Mouse (Mus musculus) forebrain, postnatal 0 days (tissue): ENCODE measurements around the gene Prpf4. TPM values are rescaled to one million over a fixed set of nuclear protein-coding genes. Genes with fewer than 3 reads are reported as not detected.

Source experiments
- ATAC-seq: fragments of 200-750 bp; cut with Nextera tagmentation; 2 replicates; pipeline ENCODE4 v1.8.0; 2017; ENCODE audit warnings: mild to moderate bottlenecking, moderate library complexity
- DNase-seq: peaks from one replicate; pipeline ENCODE4 v3.0.0-alpha.2; 2015
- H3K27ac ChIP-seq: fragments of 300-500 bp; sonication (generic); 2 replicates; pipeline ENCODE4 v1.5.1; 2014; ENCODE audit warnings: low read depth, mild to moderate bottlenecking, antibody characterized with exemption, low read length, moderate library complexity, mixed read lengths
- H3K27me3 ChIP-seq: fragments of 300-500 bp; sonication (generic); 2 replicates; pipeline ENCODE4 v1.6.1; 2014; ENCODE audit warnings: mild to moderate bottlenecking, low read length, mixed read lengths; ENCODE audit not compliant: insufficient read depth
- H3K36me3 ChIP-seq: fragments of 300-500 bp; sonication (generic); 2 replicates; pipeline ENCODE4 v1.6.1; 2014; ENCODE audit warnings: mild to moderate bottlenecking, moderate library complexity; ENCODE audit not compliant: insufficient read depth
- H3K4me1 ChIP-seq: fragments of 300-500 bp; sonication (generic); 2 replicates; pipeline ENCODE4 v1.6.1; 2014; ENCODE audit warnings: antibody characterized with exemption; ENCODE audit not compliant: insufficient read depth
- H3K4me2 ChIP-seq: fragments of 300-500 bp; sonication (generic); 2 replicates; pipeline ENCODE4 v1.6.1; 2014; ENCODE audit warnings: low read depth, mild to moderate bottlenecking, moderate library complexity
- H3K4me3 ChIP-seq: fragments of 300-500 bp; sonication (generic); 2 replicates; pipeline ENCODE4 v1.5.1; 2014; ENCODE audit warnings: low read depth, low read length, mixed read lengths
- H3K9ac ChIP-seq: fragments of 300-500 bp; sonication (generic); 2 replicates; pipeline ENCODE4 v1.6.1; 2014; ENCODE audit warnings: mild to moderate bottlenecking
- H3K9me3 ChIP-seq: fragments of 300-500 bp; sonication (generic); 2 replicates; pipeline ENCODE4 v1.6.1; 2016; ENCODE audit warnings: low read length
- CTCF ChIP-seq: sonication (generic); IDR thresholded peaks from 2 replicates; pipeline ENCODE4 v1.5.1; 2016; ENCODE audit warnings: antibody characterized with exemption, control low read depth, low read depth
- WGBS: fragments of 180-500 bp; shearing (Covaris S2); extraction: QIAGEN DNeasy Blood & Tissue Kit; methylation state at CpG from one replicate; pipeline ENCODE4 v1.1.7; 2014; 5-methylcytosine and 5-hydroxymethylcytosine counted together
- polyA plus RNA-seq: library from polyadenylated mRNA; unstranded; fragments of >200 nt; fragmentation: Nextera tagmentation; extraction: Ambion mirVana; gene quantifications from 2 replicates; pipeline ENCODE4 v1.2.1, GENCODE M21; 2015
- total RNA-seq: library from RNA; depleted of rRNA; stranded (reverse); fragments of >200 nt; gene quantifications from 2 replicates; pipeline ENCODE4 v1.2.3, GENCODE M21; 2014

The Prpf4 gene
- total and polyA plus RNA-seq, 2 experiments from 2014 or later, result 13.3 to 20.2 TPM

DNA sequence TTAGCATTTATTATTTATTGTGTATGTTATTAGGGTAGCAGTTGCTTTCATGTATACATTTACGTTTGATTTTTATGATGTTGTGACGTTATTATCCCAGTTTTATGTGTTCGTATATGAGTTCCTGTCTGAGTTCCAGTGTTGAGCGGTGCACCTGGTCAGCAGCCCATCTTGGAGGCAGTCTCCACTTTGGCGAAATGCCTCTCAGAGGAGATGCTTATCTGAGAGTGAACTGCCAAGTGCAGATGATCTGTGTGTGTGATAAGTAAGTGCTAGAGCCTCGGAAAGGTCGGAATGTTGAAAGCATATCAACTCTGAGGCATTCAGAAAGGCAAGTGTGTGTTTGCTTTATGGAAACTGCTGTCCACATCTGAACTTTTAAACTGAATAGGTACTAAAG lies 34.9 kb upstream of the Prpf4 start:
- Histone ChIP-seq H3K9me3 (no peaks in the 10 kb centered on the region), H3K9ac (no peak overlapping the region), H3K4me3 (no peak overlapping the region), H3K4me2 (no peak overlapping the region), H3K27me3 (no peaks in the 10 kb centered on the region), H3K4me1 (no peaks in the 10 kb centered on the region), H3K36me3 (no peaks in the 10 kb centered on the region), H3K27ac (no peak overlapping the region)
- ATAC-seq (no peak), DNase-seq (no peak)
- 90% methylated on average over 7 of the region's 7 CpGs for WGBS
- no peak for TF ChIP-seq CTCF

- no peaks in the 10 kb centered on the region for H3K9me3 ChIP-seq
- 82% methylated on average over 4 of the region's 4 CpGs for whole genome bisulfite sequencing
- ATAC-seq (no peak), DNase-seq (no peak)
- TF ChIP-seq CTCF, result no peak
- no peak overlapping the region for H3K4me2 ChIP-seq
- H3K4me3 ChIP-seq, result no peak overlapping the region
- H3K27ac ChIP-seq, result no peak overlapping the region
- no peak overlapping the region for H3K9ac ChIP-seq
- H3K27me3 ChIP-seq, result no peaks in the 10 kb centered on the region
- H3K36me3 ChIP-seq, result no peaks in the 10 kb centered on the region
- no peaks in the 10 kb centered on the region for H3K4me1 ChIP-seq
Measured at GRCm38 (mm10) chr4:62374342-62374741, 34.3 kb upstream of the Prpf4 start.

GRCm38 (mm10) chr4:62376123-62376522 lies 32.5 kb upstream of the Prpf4 start:
- Histone ChIP-seq H3K4me3 (no peak overlapping the region), H3K4me1 (no peaks in the 10 kb centered on the region), H3K9me3 (no peaks in the 10 kb centered on the region), H3K27ac (no peak overlapping the region), H3K27me3 (no peaks in the 10 kb centered on the region), H3K4me2 (no peak overlapping the region), H3K36me3 (no peaks in the 10 kb centered on the region), H3K9ac (no peak overlapping the region)
- ATAC-seq (no peak), DNase-seq (no peak)
- no peak for TF ChIP-seq CTCF
- 87% methylated on average over 2 of the region's 2 CpGs for WGBS

- DNase-seq, result no peak
- ATAC-seq, result no peak
- TF ChIP-seq CTCF, result no peak
- no peaks in the 10 kb centered on the region for H3K4me1 ChIP-seq
- no peak overlapping the region for H3K4me3 ChIP-seq
- 89% methylated on average over 9 of the region's 9 CpGs for WGBS
- H3K27ac ChIP-seq, result no peak overlapping the region
- H3K27me3 ChIP-seq, result no peaks in the 10 kb centered on the region
- no peak overlapping the region for H3K9ac ChIP-seq
- H3K9me3 ChIP-seq, result no peaks in the 10 kb centered on the region
- H3K4me2 ChIP-seq, result no peak overlapping the region
- no peaks in the 10 kb centered on the region for H3K36me3 ChIP-seq
Measured at GRCm38 (mm10) chr4:62379724-62380381, 28.7 kb upstream of the Prpf4 start.

- no peak overlapping the region for H3K4me3 ChIP-seq
- TF ChIP-seq CTCF, result no peak
- H3K4me1 ChIP-seq, result no peaks in the 10 kb centered on the region
- DNase-seq, result no peak
- no peaks in the 10 kb centered on the region for H3K9me3 ChIP-seq
- no peak overlapping the region for H3K9ac ChIP-seq
- H3K4me2 ChIP-seq, result no peak overlapping the region
- H3K27me3 ChIP-seq, result no peaks in the 10 kb centered on the region
- H3K36me3 ChIP-seq, result peaks cover 5% of the 10 kb centered on the region
- ATAC-seq, result no peak
- 95% methylated on average over 6 of the region's 6 CpGs for WGBS
- no peak overlapping the region for H3K27ac ChIP-seq
Measured at GRCm38 (mm10) chr4:62383207-62383606, 25.4 kb upstream of the Prpf4 start.

DNA sequence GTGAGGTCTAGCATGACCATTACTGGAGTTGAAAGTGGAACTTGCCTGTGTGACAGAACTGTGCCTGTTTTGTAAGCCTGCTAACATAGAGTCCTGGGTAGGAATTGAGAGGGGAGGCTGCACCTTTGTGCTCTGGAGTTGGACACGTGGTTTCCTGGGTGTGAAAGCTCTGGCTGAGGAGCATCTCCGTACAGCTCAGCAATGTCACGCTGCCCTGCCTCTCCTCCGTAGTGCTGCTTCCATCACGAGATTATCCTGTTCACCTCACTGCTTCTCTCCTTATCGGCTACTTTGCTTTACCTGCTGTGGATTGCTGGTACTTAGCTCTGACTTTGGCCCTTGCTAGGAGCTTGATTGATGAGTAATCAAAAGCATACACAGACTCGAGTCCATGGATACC lies 24.8 kb upstream of the Prpf4 start:
- H3K4me1 ChIP-seq, result no peaks in the 10 kb centered on the region
- H3K4me2 ChIP-seq, result no peak overlapping the region
- no peak overlapping the region for H3K27ac ChIP-seq
- no peaks in the 10 kb centered on the region for H3K9me3 ChIP-seq
- ATAC-seq, result no peak
- no peak for DNase-seq
- H3K9ac ChIP-seq, result no peak overlapping the region
- no peak overlapping the region for H3K4me3 ChIP-seq
- H3K36me3 ChIP-seq, result peaks cover 10% of the 10 kb centered on the region
- 88% methylated on average over 7 of the region's 7 CpGs for WGBS
- TF ChIP-seq CTCF, result no peak
- no peaks in the 10 kb centered on the region for H3K27me3 ChIP-seq

DNA sequence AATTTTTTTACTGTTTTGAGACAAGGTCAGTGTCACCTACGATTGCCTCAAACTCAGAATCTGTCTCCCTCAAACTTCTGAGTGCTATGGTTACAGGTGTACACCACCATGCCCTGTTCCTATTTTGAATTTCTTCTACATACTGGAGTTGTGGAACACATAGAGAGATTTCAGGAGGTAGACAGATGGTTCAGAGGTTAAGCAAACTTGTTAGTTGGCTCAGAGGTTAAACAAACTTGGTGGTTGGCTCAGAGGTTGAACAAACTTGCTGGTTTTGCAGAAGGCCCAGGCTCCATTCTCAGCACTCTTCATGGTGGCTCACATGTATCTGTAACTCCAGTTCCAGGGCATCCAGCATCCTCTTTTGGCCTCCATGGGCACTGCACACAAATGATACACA lies 24.4 kb upstream of the Prpf4 start:
- no peak overlapping the region for H3K4me2 ChIP-seq
- 93% methylated on average over 1 of the region's 1 CpGs for WGBS
- H3K27ac ChIP-seq, result no peak overlapping the region
- no peaks in the 10 kb centered on the region for H3K9me3 ChIP-seq
- DNase-seq (no peak), ATAC-seq (no peak)
- H3K36me3 ChIP-seq, result peaks cover 14% of the 10 kb centered on the region
- H3K9ac ChIP-seq, result no peak overlapping the region
- H3K4me1 ChIP-seq, result no peaks in the 10 kb centered on the region
- no peaks in the 10 kb centered on the region for H3K27me3 ChIP-seq
- TF ChIP-seq CTCF, result no peak
- H3K4me3 ChIP-seq, result no peak overlapping the region

DNA sequence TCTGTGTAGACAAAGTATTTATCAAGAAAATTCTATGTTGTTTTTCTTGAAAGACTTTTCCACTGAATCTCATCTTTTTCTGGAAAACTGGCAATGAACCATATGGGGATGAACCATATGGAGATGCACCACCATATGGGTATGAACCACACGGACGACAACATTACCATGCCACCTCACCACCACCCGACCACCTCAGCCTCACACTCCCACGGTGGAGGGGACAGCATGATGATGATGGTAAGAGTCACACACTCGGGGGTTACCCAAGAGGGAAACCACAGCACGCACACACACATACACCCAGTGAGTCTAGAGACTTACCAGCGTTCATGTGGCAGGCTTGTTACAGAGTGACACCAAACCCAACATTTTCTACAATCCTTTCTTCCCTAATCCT lies 23.2 kb upstream of the Prpf4 start:
- H3K36me3 ChIP-seq, result peaks cover 25% of the 10 kb centered on the region
- no peak for TF ChIP-seq CTCF

More for the DNA sequence above, 23.2 kb upstream of the Prpf4 start:
- no peaks in the 10 kb centered on the region for H3K9me3 ChIP-seq
- ATAC-seq (no peak), DNase-seq (no peak)
- H3K27me3 ChIP-seq, result no peaks in the 10 kb centered on the region
- WGBS, result 83% methylated on average over 7 of the region's 7 CpGs
- H3K9ac ChIP-seq, result no peak overlapping the region
- no peak overlapping the region for H3K27ac ChIP-seq
- H3K4me2 ChIP-seq, result no peak overlapping the region
- no peaks in the 10 kb centered on the region for H3K4me1 ChIP-seq
- H3K4me3 ChIP-seq, result no peak overlapping the region
